Mouse (Mus musculus) ES-Bruce4 (cell line): ENCODE results near the gene Peli2.

ENCODE experiments used
- CTCF ChIP-seq: IDR thresholded peaks from one replicate; pipeline ENCODE4 v1.8.1; 2011; ENCODE audit warnings: low read depth, low read length
- EP300 ChIP-seq: IDR thresholded peaks from 2 replicates; pipeline ENCODE4 v1.6.1; 2011; ENCODE audit warnings: low read depth, low read length; ENCODE audit not compliant: insufficient read depth
- POLR2A ChIP-seq: IDR thresholded peaks from one replicate; pipeline ENCODE4 v1.8.1; 2011; ENCODE audit warnings: low read length; ENCODE audit not compliant: insufficient read depth

- no peak for TF ChIP-seq POLR2A
- no peak for TF ChIP-seq CTCF
- no peak for TF ChIP-seq EP300
Measured at GRCm38 (mm10) chr14:48198190-48198954, 77.7 kb downstream of the Peli2 start.
